In genomic region chr2:17649728-17650127, GRCm38 (mm10) we compare ENCODE assay signal across 16 mouse cellular contexts.
"Had no signal": no experiment of that assay in that cellular context is flagged by ENCODE, and none has a peak within 500 bp of the region (broad histone marks: within the 10 kb centered on the region; RNA-seq: fewer than 3 reads in every experiment).

No protein-coding gene starts in this region.

- H3K4me1 ChIP-seq: liver, embryonic 13.5 days; neural tube, embryonic 12.5 days; stomach, embryonic 15.5 days had no signal

- H3K4me3 ChIP-seq: left cerebral cortex, adult 2 months; liver, embryonic 13.5 days; neural tube, embryonic 12.5 days; stomach, embryonic 15.5 days had no signal

- ATAC-seq: intestine, embryonic 16.5 days had no signal

- H3K27ac ChIP-seq: left cerebral cortex, adult 2 months; liver, embryonic 13.5 days; neural tube, embryonic 12.5 days; stomach, embryonic 15.5 days had no signal

- H3K36me3 ChIP-seq: liver, embryonic 13.5 days; neural tube, embryonic 12.5 days; stomach, embryonic 15.5 days had no signal

- H3K27me3 ChIP-seq: liver, embryonic 13.5 days; neural tube, embryonic 12.5 days; stomach, embryonic 15.5 days had no signal

- H3K9me3 ChIP-seq: liver, embryonic 13.5 days; neural tube, embryonic 12.5 days; stomach, embryonic 15.5 days had no signal

- DNase-seq: kidney, adult 9 months; layer of hippocampus, postnatal 36 days; liver, embryonic 13.5 days; lung, adult 2 months; lung, postnatal 14 days; lung, postnatal 4 days; midbrain, embryonic 14.5 days; retina, postnatal 1 day; right cerebral cortex, postnatal 25 days; spleen, adult 18-20 months; thymus, postnatal 25 days had no signal

- H3K9ac ChIP-seq: liver, embryonic 13.5 days; neural tube, embryonic 12.5 days; stomach, embryonic 15.5 days had no signal

- H3K4me2 ChIP-seq: liver, embryonic 13.5 days; midbrain, embryonic 11.5 days; neural tube, embryonic 12.5 days; stomach, embryonic 15.5 days had no signal
